Mouse (Mus musculus) right cerebral cortex, postnatal 4 days (tissue): ENCODE data around the gene Cib1.

Experiments
- DNase-seq: peaks from one replicate; pipeline ENCODE4 v3.0.0-alpha.2; 2022

The Cib1 gene

DNA sequence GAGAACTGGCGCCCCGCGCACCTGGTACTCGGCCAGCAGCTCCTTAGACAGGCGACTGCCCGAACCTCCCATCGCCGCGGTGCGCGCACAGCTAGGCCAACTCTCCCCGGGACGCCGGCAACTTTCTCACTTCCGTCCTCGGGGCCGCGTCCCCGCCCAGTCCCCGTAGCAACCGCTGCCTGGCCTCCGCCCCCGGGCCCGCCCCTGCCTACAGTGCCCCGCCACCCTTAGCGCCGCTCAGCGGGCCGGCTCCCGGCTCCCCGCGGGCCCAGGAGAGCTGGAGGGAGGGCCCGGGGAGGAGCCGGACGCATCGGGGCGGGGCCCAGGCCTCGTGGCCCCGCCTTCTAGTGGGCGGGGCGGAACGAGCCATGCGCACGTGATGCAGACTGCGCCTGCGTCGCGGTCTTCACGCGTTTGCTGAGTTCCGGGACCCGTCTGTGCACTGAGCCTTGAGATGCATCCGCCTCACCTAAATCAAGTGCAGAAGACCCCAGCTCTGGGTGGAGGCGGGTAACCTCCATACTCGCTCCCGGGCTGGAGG is at the start of gene Cib1, which contains the start of gene Gdpgp1:
Gene Cib1 (minus strand): TSS at position 325 of the 541 bp plus-strand sequence.
Gene Gdpgp1 (plus strand): TSS at position 377 of the 541 bp plus-strand sequence.
- DNase-seq = peak; percentile 88

DNA sequence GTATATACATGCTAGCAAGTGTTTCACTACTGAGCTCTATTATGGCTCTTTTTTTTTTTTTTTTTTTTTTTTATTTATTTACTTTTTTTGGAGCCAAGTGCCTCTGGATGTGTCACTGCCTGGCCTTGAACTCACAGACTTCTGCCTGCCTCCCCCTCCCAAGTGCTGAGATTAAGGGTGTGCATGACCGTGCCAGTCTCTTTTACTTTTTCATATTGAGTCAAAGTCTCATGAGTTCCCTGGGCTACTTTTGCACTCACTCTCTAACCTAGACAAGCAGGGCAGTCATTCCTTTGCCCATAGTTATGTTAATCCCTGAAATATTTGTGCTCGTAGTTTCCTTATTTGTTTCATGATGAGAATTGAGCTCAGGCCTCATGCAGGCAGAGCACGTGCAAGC is 49.0 kb upstream of the Cib1 start:
- no peak for DNase-seq

DNA sequence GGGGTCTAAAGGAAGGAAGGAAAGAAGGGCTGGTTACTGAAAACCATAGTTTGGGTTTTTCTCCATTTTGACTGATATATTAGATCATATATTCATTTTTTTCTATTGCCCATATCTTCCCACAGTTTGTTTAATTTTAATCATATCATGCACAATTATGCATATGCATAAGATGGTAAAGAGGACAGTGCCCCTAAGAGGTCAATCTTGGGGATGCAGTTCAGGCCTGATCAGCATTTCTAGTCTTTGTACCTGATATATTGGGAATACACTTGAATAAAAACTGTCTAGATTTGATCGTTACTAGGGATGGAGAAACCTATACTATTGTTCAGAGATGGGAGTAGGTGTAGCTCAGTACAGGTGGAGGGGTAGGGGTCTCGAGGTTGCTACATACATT is 48.4 kb upstream of the Cib1 start:
- no peak for DNase-seq

DNA sequence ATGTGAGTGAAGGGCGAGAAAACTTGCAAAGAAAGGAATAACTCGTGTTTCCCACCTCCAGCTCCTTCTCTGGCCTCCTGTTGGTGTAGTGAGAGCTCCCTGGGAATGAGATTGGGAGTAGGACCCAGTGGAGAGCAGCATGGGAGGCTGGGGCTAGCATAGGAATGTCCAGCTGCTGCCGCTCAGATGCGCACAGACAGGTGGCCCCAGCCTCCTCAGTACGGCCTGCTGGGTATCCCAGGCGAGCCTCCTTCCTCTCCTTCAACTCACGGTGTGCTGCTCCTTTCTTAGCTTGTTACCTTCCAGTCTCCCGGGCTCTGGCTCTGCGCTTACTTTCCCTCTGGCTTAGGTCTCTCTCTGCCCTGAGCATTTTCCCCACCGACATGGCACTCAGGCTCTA is 47.4 kb upstream of the Cib1 start:
- no peak for DNase-seq

DNA sequence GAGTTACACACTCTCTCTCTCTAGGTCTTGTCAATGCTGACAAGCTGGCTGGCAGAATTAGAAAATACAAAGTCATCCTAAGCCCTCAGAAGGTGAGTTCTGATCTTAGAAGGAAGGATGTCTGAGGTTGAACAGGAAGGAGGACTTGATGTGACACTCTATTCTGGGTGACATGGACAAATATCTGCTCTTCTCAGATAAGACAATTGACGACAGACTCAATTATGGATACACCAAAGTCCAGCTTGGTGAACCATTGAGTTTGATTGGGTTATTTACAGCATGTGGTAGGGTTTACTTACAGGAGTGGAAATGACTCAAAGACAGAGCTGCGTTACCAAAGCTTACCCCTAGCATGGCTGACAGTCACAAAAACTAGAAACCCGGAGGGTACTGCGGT is 43.8 kb upstream of the Cib1 start:
- no peak for DNase-seq

DNA sequence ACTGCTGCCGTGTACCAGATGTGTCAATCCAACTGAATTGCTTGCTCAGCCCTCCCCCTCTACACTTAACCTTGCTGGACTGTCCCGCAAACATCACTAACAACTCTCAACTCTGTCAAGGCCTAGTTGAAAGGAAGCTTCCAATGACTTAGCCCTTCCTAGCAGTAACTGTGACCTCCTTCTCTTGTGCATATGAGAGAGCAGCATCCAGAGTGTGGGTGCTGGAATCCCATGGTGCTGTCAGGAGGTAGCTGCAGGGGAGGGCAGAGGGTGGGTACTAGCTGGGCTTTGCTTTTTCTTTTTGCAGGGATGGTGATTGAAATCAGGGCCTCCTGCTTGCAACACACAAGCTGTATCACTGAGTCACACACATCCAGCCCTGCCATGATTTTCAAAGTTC is 40.8 kb upstream of the Cib1 start:
- DNase-seq = no peak

DNA sequence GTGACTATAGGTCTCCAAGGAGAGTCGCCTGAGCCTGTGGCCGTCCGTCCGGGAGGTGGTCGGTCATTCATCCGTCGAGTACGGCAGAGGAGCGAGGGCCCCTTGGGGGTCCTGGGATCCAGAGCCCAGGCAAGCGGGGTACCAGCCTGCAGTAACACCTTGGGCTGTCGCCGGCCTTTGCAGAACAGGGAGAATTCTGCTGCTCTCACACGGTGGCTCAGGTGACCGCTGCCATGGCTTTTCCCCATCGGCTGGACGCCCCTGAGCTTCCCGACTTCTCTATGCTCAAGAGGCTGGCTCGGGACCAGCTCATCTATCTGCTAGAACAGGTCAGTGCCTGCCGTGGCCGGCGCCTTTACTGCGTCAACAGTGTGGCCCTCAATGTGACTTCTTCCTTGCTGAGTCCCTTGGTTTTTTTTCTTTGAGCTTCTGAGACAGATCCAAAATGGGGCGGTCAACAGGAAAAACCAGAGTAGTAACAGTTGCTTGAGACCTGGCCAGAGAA is 37.2 kb upstream of the Cib1 start:
- DNase-seq = no peak

DNA sequence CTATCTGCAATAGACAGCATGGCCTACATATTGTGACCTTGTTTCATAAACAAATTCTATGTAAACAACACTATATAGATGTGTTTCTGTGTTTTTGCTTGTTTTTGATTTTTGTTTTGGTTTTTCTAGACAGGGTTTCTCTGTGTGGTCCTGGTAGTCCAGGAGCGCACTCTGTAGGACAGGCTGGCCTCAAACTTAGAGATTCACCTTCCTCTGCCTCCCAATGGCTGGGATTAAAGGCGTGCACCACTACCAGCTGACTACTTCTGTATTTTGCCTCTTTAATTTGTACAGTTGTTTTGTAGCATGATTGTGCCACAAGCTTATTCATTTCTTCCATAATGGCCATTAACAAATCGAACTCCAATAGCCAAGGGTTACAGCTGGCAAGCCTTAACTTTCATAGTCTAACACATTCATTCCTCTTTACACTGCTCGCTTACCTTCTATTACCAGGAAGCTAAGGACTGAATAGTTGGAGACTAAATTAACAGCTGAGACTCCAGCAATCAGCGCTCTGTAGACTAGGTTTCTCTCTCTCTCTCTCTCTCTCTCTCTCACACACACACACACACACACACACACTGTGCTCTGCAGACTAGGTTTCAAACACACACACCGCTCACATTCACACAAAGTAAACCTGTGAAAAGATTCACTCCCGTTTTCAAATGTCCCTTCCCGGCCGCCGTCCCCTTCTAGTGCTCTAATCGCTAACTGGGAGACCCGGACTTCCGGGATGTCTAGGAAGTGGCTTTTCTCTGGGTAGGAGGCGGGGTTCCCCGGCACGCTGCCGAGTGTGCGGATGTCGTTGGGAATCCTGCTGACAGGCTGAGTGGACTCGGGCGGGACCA is 36.5 kb upstream of the Cib1 start, which contains the start of gene Vps33b:
Gene Vps33b (plus strand): TSS at position 753 of the 854 bp plus-strand sequence.
- peak; percentile 98 for DNase-seq

DNA sequence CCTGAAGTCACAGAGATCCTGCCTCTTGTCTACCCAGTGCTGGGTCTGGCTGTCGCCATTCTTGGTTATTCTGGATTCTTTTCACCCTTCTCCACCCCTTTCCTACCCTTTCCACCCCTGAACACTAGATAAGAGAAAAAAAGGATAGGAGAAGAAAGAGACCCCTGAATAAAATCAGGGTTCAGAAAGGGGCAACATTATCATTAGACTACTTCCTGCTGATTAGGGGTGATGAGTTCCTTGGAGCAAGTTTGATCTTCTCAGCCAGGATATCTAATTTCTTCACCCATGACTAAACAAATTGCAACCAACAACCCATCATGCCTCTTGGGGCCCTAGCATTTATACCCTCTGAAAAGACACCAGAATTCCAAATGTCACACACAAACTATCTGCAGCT is 35.2 kb upstream of the Cib1 start:
- no peak for DNase-seq

DNA sequence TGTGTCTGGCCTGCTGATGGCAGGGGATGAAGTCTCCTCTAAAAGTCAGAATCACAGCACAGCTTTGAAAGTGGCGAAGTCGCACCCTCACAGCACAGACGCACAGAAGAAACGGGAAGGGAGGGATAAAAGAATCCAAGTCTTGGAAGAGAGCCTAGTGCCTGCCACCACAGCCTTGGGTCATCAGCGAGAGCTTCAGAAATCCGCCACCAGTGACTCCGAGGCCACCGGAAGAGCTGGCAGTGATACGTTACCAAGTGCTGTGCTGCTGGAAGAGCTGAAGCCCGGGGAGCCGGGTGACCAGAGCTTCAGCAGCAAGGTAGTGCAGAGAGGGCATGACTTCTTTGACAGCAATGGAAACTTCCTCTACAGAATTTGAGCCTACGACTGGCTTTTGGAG is 32.0 kb upstream of the Cib1 start:
- no peak for DNase-seq

DNA sequence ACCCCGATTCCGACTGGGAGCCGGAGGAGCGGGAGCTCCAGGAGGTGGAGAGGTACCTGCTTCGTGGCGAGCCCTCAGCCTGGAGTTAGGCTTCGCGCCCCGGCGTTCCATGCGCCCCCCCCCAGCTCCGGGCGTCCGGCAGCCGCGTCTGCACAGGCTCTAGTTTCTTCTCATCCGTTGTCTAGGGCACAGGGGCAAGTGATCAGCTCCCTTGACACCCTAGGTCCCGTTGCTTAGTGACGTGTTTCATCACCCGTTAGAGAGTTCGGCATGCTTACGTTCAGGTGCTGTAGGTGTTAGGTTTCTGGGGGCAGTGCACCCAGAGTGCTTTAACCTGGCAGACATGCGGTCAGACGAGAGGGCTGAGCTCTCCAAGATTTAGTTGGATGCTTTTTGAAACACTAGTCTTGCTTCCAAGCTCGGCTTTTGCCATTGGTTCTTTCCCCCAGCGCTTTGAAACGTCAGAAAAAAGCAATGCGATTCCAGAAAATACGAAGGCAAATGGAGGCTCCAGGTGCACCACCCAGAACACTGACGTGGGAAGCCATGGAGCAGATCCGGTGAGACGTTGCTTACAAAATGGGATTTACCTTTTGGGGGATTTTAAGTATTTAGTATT is 28.9 kb upstream of the Cib1 start:
- no peak for DNase-seq

DNA sequence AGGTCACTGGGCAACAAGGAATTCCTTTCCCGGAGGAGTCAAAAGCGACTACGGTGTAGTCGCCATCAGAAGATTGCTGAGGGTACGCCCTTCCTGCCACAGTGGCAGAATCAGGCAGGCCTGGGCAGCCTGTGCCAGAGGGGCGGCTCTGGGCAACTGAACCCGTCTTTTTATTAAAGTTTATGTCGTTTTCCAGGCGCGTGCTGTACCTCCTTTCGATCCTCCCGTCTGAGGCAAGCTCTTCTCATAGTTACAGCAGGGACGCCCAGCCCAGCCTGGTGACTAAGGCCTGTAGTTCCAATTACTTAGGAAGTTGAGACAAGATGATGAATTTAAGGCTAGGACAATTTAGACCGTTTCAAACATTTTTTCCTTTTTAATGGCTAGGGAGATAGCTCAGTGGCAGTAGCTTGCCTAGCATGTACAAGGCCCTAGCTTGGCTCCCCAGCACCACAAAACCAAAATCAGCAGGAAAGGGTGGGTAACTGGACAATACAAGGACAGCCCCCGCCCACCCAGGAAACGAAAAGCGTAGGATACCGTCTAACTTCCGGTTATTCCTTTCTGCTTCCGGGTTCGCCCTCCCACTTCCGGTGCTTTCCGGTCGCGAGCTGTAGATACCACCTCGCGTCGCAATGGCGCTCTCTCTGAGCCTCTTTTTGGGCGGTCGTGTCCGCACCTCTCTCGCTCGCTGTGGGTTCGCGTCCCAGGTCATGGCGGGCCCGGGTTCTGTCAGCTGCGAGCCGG is 28.2 kb upstream of the Cib1 start, which contains the start of gene Ngrn:
Gene Ngrn (plus strand): TSS at position 591 of the 747 bp plus-strand sequence.
- DNase-seq = peak; percentile 78

DNA sequence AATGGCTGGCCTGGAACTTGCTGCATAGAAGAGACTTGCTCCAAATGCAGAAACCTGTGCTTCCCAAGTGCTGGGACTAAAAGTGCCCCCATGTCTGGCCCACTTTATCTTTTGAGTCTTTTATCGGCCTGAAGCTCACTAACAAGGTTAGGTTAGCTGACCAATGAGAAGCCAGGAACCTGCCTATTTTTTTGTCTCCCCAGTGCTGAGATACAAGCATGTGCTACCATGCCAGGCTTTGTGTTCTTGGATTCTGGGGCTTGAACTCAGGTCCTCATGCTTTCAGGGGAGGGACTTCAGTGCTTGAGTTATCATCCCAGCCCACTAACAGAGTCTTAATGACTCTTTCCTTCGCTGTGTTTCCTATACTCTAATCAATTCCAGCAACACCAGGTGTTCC is 25.1 kb upstream of the Cib1 start:
- no peak for DNase-seq

DNA sequence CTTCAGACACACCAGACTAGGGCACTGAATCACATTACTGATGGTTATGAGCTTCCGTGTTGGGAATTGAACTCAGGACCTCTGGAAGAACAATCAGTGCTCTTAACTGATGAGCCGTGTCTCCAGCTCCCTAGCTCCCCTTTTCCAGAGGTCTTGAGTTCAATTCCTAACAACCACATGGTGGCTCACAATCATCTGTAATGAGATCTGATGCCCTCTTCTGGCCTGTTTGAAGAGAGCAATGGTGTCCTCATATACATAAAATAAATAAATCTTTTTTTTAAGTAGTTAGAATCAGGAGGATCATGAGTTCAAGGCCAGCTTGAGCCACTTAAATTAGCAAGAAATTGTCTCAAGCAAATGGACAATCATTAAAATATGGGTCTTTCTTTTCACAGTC is 23.4 kb upstream of the Cib1 start:
- no peak for DNase-seq

DNA sequence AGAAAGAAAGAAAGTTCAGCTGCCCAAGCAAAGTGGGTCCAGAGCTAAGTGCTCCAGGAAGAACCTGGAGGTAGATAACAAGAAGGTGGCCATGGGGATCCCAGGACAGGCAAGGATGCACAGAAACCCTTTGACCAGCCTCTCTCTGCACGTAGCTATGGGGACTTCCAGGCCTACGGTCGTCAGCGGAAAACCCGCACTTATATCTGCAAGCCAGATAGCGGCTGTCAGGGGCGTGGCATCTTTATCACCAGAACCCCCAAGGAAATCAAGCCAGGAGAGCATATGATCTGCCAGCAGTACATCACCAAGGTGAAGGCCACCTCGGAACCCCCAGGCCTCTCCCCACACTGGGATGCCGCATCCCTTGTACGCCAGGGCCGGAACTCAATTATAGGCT is 20.3 kb upstream of the Cib1 start:
- DNase-seq = no peak

DNA sequence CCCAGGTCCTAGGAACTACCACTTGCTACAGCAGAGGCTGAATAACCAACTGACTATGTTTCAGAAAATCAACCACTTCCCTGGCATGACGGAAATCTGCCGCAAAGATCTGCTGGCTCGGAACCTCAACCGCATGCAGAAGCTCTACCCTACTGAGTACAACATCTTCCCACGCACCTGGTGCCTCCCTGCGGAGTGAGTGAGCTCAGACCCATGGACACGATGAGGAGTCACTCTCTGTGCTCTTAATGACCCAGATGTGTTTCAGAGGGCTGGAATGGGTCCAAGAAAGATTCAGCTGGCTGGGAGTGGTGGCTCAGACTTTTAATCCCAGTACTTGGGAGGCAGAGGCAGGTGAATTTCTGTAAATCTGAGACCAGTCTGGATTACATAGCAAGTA is 19.8 kb upstream of the Cib1 start:
- DNase-seq = no peak

DNA sequence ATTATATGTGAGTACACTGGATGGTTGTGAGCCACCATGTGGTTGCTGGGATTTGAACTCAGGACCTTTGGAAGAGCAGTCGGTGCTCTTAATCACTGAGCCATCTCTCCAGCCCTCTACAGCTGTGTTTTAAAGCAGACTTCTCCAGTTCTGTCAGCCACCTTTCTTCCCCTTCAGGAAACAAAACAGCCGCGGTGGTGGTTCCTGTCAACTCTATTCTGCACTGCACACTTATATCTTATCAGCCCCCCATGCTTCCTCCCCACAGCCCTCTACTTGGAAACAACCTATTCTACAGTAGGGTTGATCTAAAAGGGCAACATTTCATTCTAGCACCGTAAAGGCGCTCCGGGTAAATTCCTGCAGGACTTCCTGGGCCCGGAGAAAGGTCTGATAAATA is 14.2 kb upstream of the Cib1 start:
- DNase-seq = no peak

DNA sequence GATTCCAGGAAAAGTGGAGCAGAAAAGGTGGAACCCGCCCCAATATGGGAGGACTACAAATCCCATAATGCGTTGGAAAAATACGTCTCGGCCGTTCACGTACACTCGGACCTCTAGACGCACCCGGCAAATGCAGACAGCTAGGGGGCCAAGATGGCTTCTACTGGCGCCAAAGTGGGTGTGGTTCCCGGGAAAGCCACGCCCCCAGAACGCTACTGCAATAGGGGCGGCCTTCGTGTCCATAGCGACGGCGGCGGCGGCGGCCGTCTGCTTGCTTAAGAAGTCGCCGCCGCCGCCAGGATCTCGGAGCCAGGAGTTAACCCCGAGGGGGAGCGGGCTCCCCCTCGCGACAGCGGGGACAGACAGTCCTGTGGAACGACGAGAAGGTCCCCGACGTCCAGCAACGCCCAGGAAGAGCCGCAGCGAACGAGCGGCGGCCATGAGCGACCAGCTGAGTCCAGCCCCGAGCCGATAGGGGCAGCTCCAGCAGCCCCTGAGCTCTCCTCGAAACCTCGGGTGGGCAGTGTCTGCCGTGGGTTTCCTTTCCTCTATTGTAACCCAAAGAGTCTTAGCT is 13.6 kb upstream of the Cib1 start, which contains the start of gene Ttll13:
Gene Ttll13 (plus strand): TSS at position 229 of the 574 bp plus-strand sequence.
- peak; percentile 96 for DNase-seq

DNA sequence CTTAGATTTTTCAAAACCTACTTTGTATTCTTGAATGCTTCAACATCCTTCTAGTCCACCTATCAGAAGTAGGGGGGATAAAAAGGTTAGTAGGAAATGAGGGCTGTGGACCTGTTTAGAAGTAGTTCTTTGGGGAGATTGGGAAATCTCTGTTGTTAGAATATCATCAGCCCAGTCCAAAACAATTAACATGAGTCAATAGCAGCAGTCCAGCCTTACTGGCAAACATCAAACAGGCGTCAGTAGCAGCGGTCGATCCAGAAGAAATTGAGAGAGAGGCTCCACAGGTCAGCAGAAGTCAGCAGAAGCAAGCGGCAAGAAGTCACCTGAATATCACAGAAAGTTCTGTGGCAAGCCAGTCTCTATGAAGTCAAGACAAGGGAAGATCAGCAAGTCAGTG is 12.2 kb upstream of the Cib1 start:
- DNase-seq = no peak

DNA sequence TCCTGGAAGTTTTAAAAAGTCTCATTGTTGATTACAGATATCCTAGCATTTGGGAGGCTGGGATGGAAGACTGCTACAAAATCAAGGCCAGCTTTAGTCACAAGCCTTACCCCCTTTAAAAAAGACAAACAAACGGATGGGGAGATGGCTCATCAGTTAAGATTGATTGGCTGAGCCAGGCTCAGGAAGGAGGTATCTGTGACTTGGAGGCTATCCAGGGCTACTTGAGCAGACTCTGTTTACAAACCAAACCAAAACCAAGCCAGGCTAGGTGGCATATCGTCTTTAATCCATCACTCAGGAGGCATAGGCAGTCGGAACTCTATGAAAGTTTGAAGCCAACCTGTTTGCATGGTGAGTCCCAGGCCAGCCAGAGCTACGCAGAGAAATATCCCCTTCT is 9.0 kb upstream of the Cib1 start:
- DNase-seq = no peak

DNA sequence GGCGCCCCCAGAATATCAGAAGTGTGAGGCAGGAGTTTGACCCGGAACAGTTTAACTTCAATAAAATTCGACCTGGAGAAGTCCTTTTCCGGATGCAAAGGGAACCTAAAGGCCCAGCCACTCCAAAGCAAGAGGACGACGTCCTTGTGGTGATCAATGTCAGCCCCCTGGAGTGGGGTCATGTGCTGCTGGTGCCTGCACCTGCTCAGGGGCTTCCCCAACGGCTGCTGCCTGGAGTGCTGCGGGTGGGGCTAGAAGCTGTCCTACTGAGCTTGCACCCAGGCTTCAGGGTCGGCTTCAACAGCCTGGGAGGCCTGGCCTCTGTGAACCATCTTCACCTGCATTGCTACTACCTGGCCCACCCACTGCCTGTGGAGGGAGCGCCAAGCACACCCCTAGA is 5.9 kb upstream of the Cib1 start:
- DNase-seq = no peak

DNA sequence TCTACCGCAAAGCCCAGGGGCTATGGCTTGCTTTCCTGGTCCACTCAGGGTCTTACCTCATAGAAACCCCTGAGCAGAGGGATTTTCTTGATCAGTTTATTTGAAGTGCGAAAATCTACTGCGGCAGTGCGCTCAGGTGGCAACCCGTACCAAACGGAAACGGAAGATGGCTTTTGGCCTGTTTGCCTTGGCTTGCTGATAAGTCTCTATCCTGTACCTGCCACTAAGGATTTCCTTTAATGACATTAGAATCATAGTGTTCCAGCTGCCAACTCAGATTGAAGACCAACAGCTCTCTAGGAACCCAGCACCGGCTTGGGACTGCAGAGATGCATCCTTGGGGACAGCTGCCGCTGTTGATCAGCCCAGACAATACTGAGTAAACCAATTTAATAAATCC is 1.2 kb upstream of the Cib1 start:
- no peak for DNase-seq
